Mouse (Mus musculus) kidney, adult 2 months (tissue): ENCODE measurements around the gene Hyal4. TPM values are rescaled to one million over a fixed set of nuclear protein-coding genes. Genes with fewer than 3 reads are reported as not detected.

Experiments
- DNase-seq: peaks from one replicate; pipeline ENCODE4 v3.0.0; 2021
- H3K27ac ChIP-seq: fragments of 200-500 bp; 2 replicates; pipeline ENCODE4 v1.5.1; 2012; ENCODE audit warnings: low read depth, low read length, control low read depth, inconsistent platforms; ENCODE audit not compliant: insufficient read depth
- H3K27me3 ChIP-seq: fragments of 200-500 bp; replicated peaks from 2 replicates; pipeline ENCODE4 v1.6.1; 2012; ENCODE audit warnings: mild to moderate bottlenecking, moderate library complexity, low read length, inconsistent platforms; ENCODE audit not compliant: control insufficient read depth, insufficient read depth
- H3K36me3 ChIP-seq: fragments of 200-500 bp; 2 replicates; pipeline ENCODE4 v1.6.1; 2012; ENCODE audit warnings: mild to moderate bottlenecking, moderate library complexity, low read length, inconsistent platforms; ENCODE audit not compliant: control insufficient read depth, insufficient read depth
- H3K4me1 ChIP-seq: fragments of 200-500 bp; 2 replicates; pipeline ENCODE4 v1.6.1; 2011; ENCODE audit warnings: low read length; ENCODE audit not compliant: control insufficient read depth, insufficient read depth
- H3K4me3 ChIP-seq: fragments of 200-500 bp; 2 replicates; pipeline ENCODE4 v1.5.1; 2011; ENCODE audit warnings: mild to moderate bottlenecking, low read depth, low read length, control low read depth; ENCODE audit not compliant: insufficient read depth
- CTCF ChIP-seq: fragments of 200-500 bp; conservative IDR thresholded peaks from 2 replicates; pipeline ENCODE4 v1.5.1; 2011; ENCODE audit warnings: low read depth, mild to moderate bottlenecking, control low read depth, low read length, moderate library complexity, mixed read lengths; ENCODE audit not compliant: insufficient read depth, insufficient read length
- POLR2A ChIP-seq: fragments of 200-500 bp; IDR thresholded peaks from one replicate; pipeline ENCODE4 v1.6.1; 2011; ENCODE audit warnings: low read depth, low read length, control low read depth
- WGBS: fragments of 180-500 bp; shearing (Covaris S2); methylation state at CpG from one replicate; pipeline ENCODE4 v1.1.7; 2018; 5-methylcytosine and 5-hydroxymethylcytosine counted together
- polyA plus RNA-seq: library from polyadenylated mRNA; depleted of rRNA; stranded (reverse); fragments of >200 nt; gene quantifications from 2 replicates; pipeline ENCODE4 v1.2.3, GENCODE M21; 2012; rRNA removed

Gene Hyal4
- polyA plus RNA-seq, 1 experiment: not detected

DNA sequence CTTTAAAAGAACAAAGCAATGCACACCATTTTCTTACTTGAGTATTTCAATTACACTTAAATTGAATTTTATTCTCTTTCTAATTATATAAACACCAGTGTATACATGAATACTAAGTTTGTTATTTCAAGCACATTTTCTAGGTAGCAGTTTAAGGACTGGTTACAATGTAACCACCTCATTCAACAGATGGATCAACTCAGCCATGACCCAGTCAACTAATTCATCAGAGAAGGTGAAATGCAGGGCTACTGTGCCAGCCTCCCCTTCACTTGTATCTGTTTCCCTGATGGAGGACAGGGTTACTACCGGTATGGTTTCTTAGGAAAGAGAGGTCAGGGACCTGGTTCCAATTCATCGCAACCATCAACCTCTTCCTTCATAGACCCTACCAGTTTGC, 18.1 kb downstream of the Hyal4 start:
- DNase-seq: no peak
- H3K27me3 ChIP-seq: no peaks in the 10 kb centered on the region
- H3K4me3 ChIP-seq: no peak overlapping the region
- H3K27ac ChIP-seq: no peak overlapping the region
- TF ChIP-seq POLR2A: no peak
- TF ChIP-seq CTCF: no peak
- no peaks in the 10 kb centered on the region for H3K36me3 ChIP-seq
- 34% methylated on average over 2 of the region's 2 CpGs for WGBS
- H3K4me1 ChIP-seq: no peaks in the 10 kb centered on the region

DNA sequence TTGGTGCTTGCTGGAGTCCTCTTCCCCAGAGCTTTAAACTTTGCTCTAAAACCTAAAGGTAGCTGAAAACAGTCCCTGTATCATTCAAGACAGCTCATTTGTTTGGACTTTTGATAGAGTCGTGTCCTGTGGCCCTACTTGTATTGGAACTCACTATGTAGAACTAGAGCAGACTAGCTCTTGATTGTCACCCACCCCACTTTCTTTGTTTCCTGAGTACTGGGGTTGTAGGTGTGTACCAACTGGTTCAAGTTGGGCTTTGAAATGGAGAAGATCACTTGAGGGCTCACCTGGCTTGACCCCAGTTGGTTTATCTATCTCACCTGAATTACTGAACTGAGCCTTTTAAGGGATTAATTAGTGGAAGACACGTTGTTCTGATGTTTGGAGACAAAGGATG, 31.1 kb downstream of the Hyal4 start:
- DNase-seq: no peak
- TF ChIP-seq CTCF: no peak
- no peak for TF ChIP-seq POLR2A
- Histone ChIP-seq H3K27ac (no peak overlapping the region), H3K4me3 (no peak overlapping the region), H3K36me3 (no peaks in the 10 kb centered on the region), H3K4me1 (no peaks in the 10 kb centered on the region), H3K27me3 (no peaks in the 10 kb centered on the region)
- WGBS: 65% methylated on average over 2 of the region's 2 CpGs

DNA sequence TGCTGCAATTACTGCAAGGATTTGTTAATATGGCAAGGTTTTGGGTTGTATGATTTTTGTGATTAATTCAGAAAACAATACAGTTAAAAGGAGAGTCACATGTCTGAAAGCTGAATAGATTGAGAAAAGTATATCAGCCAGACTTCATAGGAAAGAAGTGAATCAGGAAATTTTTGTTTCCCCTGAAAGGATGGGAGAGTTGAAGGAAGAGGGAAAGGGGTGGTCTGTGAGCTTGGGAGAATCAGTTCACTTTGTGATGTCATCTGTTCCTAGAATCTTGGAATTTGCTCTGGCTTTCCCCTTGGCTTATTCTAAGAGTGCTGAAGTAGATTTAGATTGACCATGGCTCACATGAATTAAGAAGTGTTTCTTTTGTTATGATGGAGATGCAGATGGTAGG, 42.8 kb downstream of the Hyal4 start, which contains the start of gene Spam1:
TSS of gene Spam1 (plus strand) at position 301 of the 400 bp plus-strand sequence.
- no peak within 1 kb of the TSS for H3K27ac ChIP-seq

More for the DNA sequence above, 42.8 kb downstream of the Hyal4 start, which contains the start of gene Spam1:
- no peak for DNase-seq
- Histone ChIP-seq H3K36me3 (no peaks in the 10 kb centered on the region), H3K4me1 (no peaks in the 10 kb centered on the region), H3K27me3 (no peaks in the 10 kb centered on the region), H3K4me3 (no peak within 1 kb of the TSS)
- TF ChIP-seq CTCF (no peak), POLR2A (no peak)

Other genes with a start within 250 kb of the Hyal4 start
- 0.03 TPM in 1 of 2 replicates, not detected in the other for gene Iqub, start 233.3 kb upstream of the Hyal4 start, polyA plus RNA-seq
- gene Ndufa5, start 220.3 kb upstream of the Hyal4 start, polyA plus RNA-seq: 14.8 and 24.9 TPM in 2 replicates
- gene Asb15, start 220.2 kb upstream of the Hyal4 start, polyA plus RNA-seq: 2.6 and 3.8 TPM in 2 replicates
- gene Lmod2, start 150.6 kb upstream of the Hyal4 start, polyA plus RNA-seq: 1.1 TPM in 1 of 2 replicates, not detected in the other
- gene Wasl, start 83.3 kb upstream of the Hyal4 start, polyA plus RNA-seq: 39.3 and 73.3 TPM in 2 replicates
- gene Hyal6, start 15.1 kb upstream of the Hyal4 start, polyA plus RNA-seq: not detected in 2 replicates
- not detected in 2 replicates for gene Spam1, start 42.9 kb downstream of the Hyal4 start, polyA plus RNA-seq
- gene Hyal5, start 109.7 kb downstream of the Hyal4 start, polyA plus RNA-seq: not detected in 2 replicates
- gene Tmem229a, start 208.0 kb downstream of the Hyal4 start, polyA plus RNA-seq: 50.4 and 61.1 TPM in 2 replicates